14 mouse cellular contexts compared by ENCODE assay signal in the genomic region with DNA sequence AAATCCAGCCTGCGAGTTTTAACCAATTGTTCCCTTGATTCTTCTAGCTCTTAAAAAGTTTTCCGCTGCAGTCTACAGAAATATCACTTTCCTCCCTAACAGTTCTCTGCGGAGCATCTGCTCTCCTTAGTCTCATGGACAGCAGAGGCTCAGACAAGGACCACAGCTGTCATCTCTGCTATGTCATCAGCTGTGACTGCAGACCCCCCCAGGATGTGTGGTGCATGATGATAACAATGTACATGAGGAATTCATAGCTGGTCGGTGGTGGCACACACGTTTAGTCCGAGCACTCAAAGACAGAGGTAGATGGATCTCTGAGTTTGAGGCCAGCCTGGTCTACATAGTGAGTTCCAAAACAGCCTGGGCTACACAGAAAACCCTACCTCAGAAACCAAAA. TPM values are rescaled to one million over a fixed set of nuclear protein-coding genes. Genes with fewer than 3 reads are reported as not detected.
"Had no signal": no experiment of that assay in that cellular context is flagged by ENCODE, and none has a peak within 500 bp of the region (broad histone marks: within the 10 kb centered on the region; RNA-seq: fewer than 3 reads in every experiment).

No protein-coding gene starts in this region.

RNA-seq across cellular contexts. Expression of a gene that starts 6.9 kb away (rescaled TPM):
- total RNA-seq: liver, adult 2 months had no signal
- polyA plus RNA-seq: liver, adult 2 months; lung, adult 2 months; midbrain, embryonic 12.5 days; midbrain, embryonic 16.5 days; neural tube, embryonic 11.5 days; neural tube, embryonic 13.5 days; neural tube, embryonic 15.5 days; small intestine, adult 2 months; stomach, embryonic 14.5 days; stomach, embryonic 16.5 days had no signal

RNA-seq across cellular contexts. Expression of a gene that starts 11.5 kb away (rescaled TPM):
- total RNA-seq: liver, adult 2 months had no signal
- polyA plus RNA-seq: liver, adult 2 months; lung, adult 2 months; lung, embryonic 15.5 days; midbrain, embryonic 10.5 days; midbrain, embryonic 12.5 days; midbrain, embryonic 14.5 days; midbrain, embryonic 16.5 days; neural tube, embryonic 11.5 days; neural tube, embryonic 13.5 days; neural tube, embryonic 15.5 days; small intestine, adult 2 months; stomach, embryonic 14.5 days; stomach, embryonic 16.5 days; thymus, postnatal 0 days had no signal
